Mouse (Mus musculus) lung, postnatal 0 days (tissue): ENCODE results near the gene Nectin2.

Source experiments
- CTCF ChIP-seq: IDR thresholded peaks from 2 replicates; pipeline ENCODE4 v1.5.1; 2016; ENCODE audit warnings: antibody characterized with exemption, mild to moderate bottlenecking
- EP300 ChIP-seq: IDR thresholded peaks from 2 replicates; pipeline ENCODE4 v1.6.1; 2016; ENCODE audit warnings: antibody characterized with exemption, mild to moderate bottlenecking, control low read depth

DNA sequence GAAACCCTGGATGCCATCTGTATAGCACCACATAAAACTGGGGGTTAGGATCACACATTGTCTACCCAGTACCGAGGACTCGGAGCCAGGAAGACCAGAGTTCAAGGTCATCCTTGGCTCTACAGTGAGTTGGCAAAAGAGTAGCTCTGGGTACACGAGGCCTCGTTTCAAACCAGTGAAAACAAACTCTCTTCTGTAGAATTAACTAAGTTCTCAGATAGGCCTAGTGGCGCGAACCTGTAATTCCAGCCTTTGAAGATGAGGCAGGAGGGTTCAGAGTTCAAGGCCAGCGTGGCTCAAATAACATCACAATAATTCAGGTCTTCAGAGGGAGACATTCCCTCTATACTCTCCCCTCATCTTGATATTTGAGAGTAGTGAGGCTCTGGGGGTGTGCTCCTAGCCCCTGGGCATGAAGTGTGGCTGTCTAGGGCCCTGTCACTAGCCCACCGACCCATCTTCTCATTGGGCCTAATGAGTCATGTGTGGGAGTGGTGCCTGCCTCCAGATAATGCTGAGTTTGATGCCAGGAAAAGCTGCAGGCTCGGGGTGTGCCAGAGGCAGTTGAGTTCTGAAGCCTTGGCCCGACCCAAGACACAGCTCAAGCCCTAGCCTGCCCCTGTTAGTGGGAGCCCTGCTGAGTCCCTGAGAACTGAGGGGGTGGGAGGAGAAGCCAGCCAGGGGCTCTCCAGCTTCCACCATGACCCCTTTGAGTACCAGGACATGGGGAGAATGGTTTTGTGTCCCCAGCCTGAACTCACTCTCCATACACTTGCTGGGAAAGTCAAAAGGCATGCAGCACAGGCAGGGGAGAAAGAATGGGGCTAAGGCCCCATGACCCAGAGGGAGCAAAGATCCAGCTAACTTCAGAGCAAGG, 55.7 kb downstream of the Nectin2 start:
- TF ChIP-seq CTCF (no peak), EP300 (no peak)
